In genomic region chr2:181420426-181420825, GRCm38 (mm10) we compare ENCODE assay signal across 12 mouse cellular contexts. TPM values are rescaled to one million over a fixed set of nuclear protein-coding genes. Genes with fewer than 3 reads are reported as not detected.
DNase-seq lines count a peak whose midpoint lies in the region; ATAC-seq and TF ChIP-seq lines count a peak whose summit lies in the region.
"Had no signal": no experiment of that assay in that cellular context is flagged by ENCODE, and none has a peak within 500 bp of the region (broad histone marks: within the 10 kb centered on the region; RNA-seq: fewer than 3 reads in every experiment).

No protein-coding gene starts in this region.

- ATAC-seq in liver, embryonic 13.5 days (ENCODE audit: low read depth), result peak; percentile 19; the same call in 1 of the 2 replicates
- ATAC-seq: hindbrain, embryonic 16.5 days had no signal

- H3K27ac ChIP-seq in layer of hippocampus, adult 2 months, result peak overlapping the region; percentile 77
- peak overlapping the region; percentile 80 for H3K27ac ChIP-seq in liver, embryonic 13.5 days

- H3K36me3 ChIP-seq in liver, embryonic 13.5 days, result peaks cover 25% of the 10 kb centered on the region

- DNase-seq in layer of hippocampus, adult 18-20 months (ENCODE audit: low spot score in 2 of 2), result peak; percentile 50 to 69
- no peak for DNase-seq in layer of hippocampus, postnatal 10 days (ENCODE audit: low spot score in 2 of 2)
- DNase-seq in layer of hippocampus, adult 2 months (ENCODE audit: low spot score in 2 of 2), result peak; percentile 27 to 83
- peak; percentile 40 for DNase-seq in liver, embryonic 13.5 days
- DNase-seq in kidney, postnatal 4 days, result no peak
- DNase-seq in gastrocnemius, postnatal 36 days, result no peak
- no peak for DNase-seq in cerebellum, adult 11-12 months
- DNase-seq in neural tube, embryonic 10.5 days (ENCODE audit: extremely low spot score, low spot score), result no peak
- DNase-seq: cerebellum, postnatal 14 days; retina, postnatal 1 day had no signal

- H3K4me3 ChIP-seq in layer of hippocampus, adult 2 months, result no peak overlapping the region
- H3K4me3 ChIP-seq in liver, embryonic 13.5 days (replicated peaks), result 0 out of 2 replicates have a peak overlapping the region, but pooled peaks have one; percentile 0
- H3K4me3 ChIP-seq: myocyte had no signal

- H3K27me3 ChIP-seq in liver, embryonic 13.5 days, result no peaks in the 10 kb centered on the region

- 10% methylated on average over 4 of the region's 4 CpGs for WGBS in liver, embryonic 13.5 days (ENCODE audit: insufficient replicate concordance)

- TF ChIP-seq CTCF in layer of hippocampus, adult 2 months (conservative IDR thresholded peaks at IDR 0.05), result no peak

- H3K9ac ChIP-seq in liver, embryonic 13.5 days, result peak overlapping the region; percentile 34; the same call in 1 of the 2 replicates

- H3K9me3 ChIP-seq in liver, embryonic 13.5 days (replicated peaks), result no peaks in the 10 kb centered on the region

- H3K4me1 ChIP-seq in liver, embryonic 13.5 days (replicated peaks), result peaks cover 97% of the 10 kb centered on the region

- intact Hi-C loops in gastrocnemius, postnatal 36 days (cut with DNase I), result no loop called here

- peak overlapping the region; percentile 49 for H3K4me2 ChIP-seq in liver, embryonic 13.5 days

RNA-seq across cellular contexts. Expression of gene Zbtb46, which starts 38.8 kb away (rescaled TPM):
- total RNA-seq in layer of hippocampus, adult 18-20 months (2021), result 1 to 10 TPM; 8.0 to 8.4 TPM
- 10 to 100 TPM; 14.7 to 17.5 TPM for total RNA-seq in layer of hippocampus, postnatal 10 days (2021)
- total RNA-seq in layer of hippocampus, adult 2 months (2021), result 1 to 10 TPM; 5.8 to 8.3 TPM
- polyA plus RNA-seq in liver, embryonic 13.5 days (2015; fragmentation: Nextera tagmentation; extraction: Ambion mirVana), result 10.2 and 10.7 TPM in 2 replicates
- 1 to 10 TPM; 3.9 to 4.0 TPM for total RNA-seq in gastrocnemius, postnatal 36 days (2021)

RNA-seq across cellular contexts. Expression of gene Lime1, which starts 40.5 kb away (rescaled TPM):
- total RNA-seq in layer of hippocampus, adult 18-20 months (2021), result 10 to 100 TPM; 37.1 to 43.2 TPM
- total RNA-seq in layer of hippocampus, postnatal 10 days (2021), result 10 to 100 TPM; 30.3 to 32.0 TPM
- total RNA-seq in layer of hippocampus, adult 2 months (2021), result 10 to 100 TPM; 35.2 to 49.5 TPM
- polyA plus RNA-seq in liver, embryonic 13.5 days (2015; fragmentation: Nextera tagmentation; extraction: Ambion mirVana), result 5.1 and 6.0 TPM in 2 replicates
- total RNA-seq in gastrocnemius, postnatal 36 days (2021), result 1 to 10 TPM; 4.7 to 5.2 TPM

RNA-seq across cellular contexts. Expression of gene Arfrp1, which starts 55.2 kb away (rescaled TPM):
- 10 to 100 TPM; 41.1 to 46.0 TPM for total RNA-seq in layer of hippocampus, adult 18-20 months (2021)
- 10 to 100 TPM; 35.4 to 40.8 TPM for total RNA-seq in layer of hippocampus, postnatal 10 days (2021)
- 10 to 100 TPM; 43.2 to 50.1 TPM for total RNA-seq in layer of hippocampus, adult 2 months (2021)
- 26.6 and 27.8 TPM in 2 replicates for polyA plus RNA-seq in liver, embryonic 13.5 days (2015; fragmentation: Nextera tagmentation; extraction: Ambion mirVana)
- total RNA-seq in gastrocnemius, postnatal 36 days (2021), result 10 to 100 TPM; 21.5 to 26.1 TPM

RNA-seq across cellular contexts. Expression of gene Zgpat, which starts 55.7 kb away (rescaled TPM):
- total RNA-seq in layer of hippocampus, adult 18-20 months (2021), result 10 to 100 TPM; 70.2 to 71.1 TPM
- 10 to 100 TPM; 64.3 to 74.5 TPM for total RNA-seq in layer of hippocampus, postnatal 10 days (2021)
- 10 to 100 TPM; 78.3 to 80.7 TPM for total RNA-seq in layer of hippocampus, adult 2 months (2021)
- 12.3 and 13.8 TPM in 2 replicates for polyA plus RNA-seq in liver, embryonic 13.5 days (2015; fragmentation: Nextera tagmentation; extraction: Ambion mirVana)
- total RNA-seq in gastrocnemius, postnatal 36 days (2021), result 10 to 100 TPM; 11.3 to 11.5 TPM

Comparison
In these comparisons a context has a peak if more than half of its experiments do, and no peak if none do; other contexts are left out.
1. DNase-seq: peak in layer of hippocampus, adult 18-20 months (2 of 2), layer of hippocampus, adult 2 months (2 of 2) and liver, embryonic 13.5 days (single experiment); none in layer of hippocampus, postnatal 10 days (0 of 2), kidney, postnatal 4 days (0 of 2), gastrocnemius, postnatal 36 days (0 of 2), cerebellum, adult 11-12 months (single experiment) and neural tube, embryonic 10.5 days (single experiment).
2. RNA of gene Lime1, which starts 40.5 kb away (total RNA-seq): 35.2 to 49.5 TPM in layer of hippocampus, adult 2 months, 37.1 to 43.2 TPM in layer of hippocampus, adult 18-20 months and 30.3 to 32.0 TPM in layer of hippocampus, postnatal 10 days; 4.7 to 5.2 TPM in gastrocnemius, postnatal 36 days; every median in the first group is over 4 times any median in the second.